Mouse (Mus musculus) neural tube, embryonic 14.5 days (tissue): ENCODE measurements at regions not wholly inside any gene's neighbourhood (a gene's known extent, or its start where the extent isn't known, plus 50 kb on each side); places are given as distances from the start of the nearest gene placed in this dataset.

Source experiments
- ATAC-seq: fragments of 200-750 bp; cut with Nextera tagmentation; 2 replicates; pipeline ENCODE4 v1.8.0; 2017; ENCODE audit warnings: low read depth, mild to moderate bottlenecking, moderate TSS enrichment, moderate library complexity
- H3K27ac ChIP-seq: fragments of 300-500 bp; sonication (generic); 2 replicates; pipeline ENCODE4 v1.5.1; 2014; ENCODE audit warnings: low read depth, mild to moderate bottlenecking, control low read depth, low read length, moderate library complexity, mixed read lengths
- H3K27me3 ChIP-seq: fragments of 300-500 bp; sonication (generic); 2 replicates; pipeline ENCODE4 v1.6.1; 2014; ENCODE audit warnings: low read length; ENCODE audit not compliant: control insufficient read depth, insufficient read depth
- H3K36me3 ChIP-seq: fragments of 300-500 bp; sonication (generic); 2 replicates; pipeline ENCODE4 v1.6.1; 2014; ENCODE audit warnings: low read length, mixed read lengths; ENCODE audit not compliant: control insufficient read depth, insufficient read depth
- H3K4me1 ChIP-seq: fragments of 300-500 bp; sonication (generic); 2 replicates; pipeline ENCODE4 v1.6.1; 2014; ENCODE audit warnings: low read length; ENCODE audit not compliant: control insufficient read depth, insufficient read depth
- H3K4me2 ChIP-seq: fragments of 300-500 bp; sonication (generic); 2 replicates; pipeline ENCODE4 v1.6.1; 2014; ENCODE audit warnings: mild to moderate bottlenecking, low read depth, low read length, control low read depth
- H3K4me3 ChIP-seq: fragments of 300-500 bp; sonication (generic); 2 replicates; pipeline ENCODE4 v1.5.1; 2014; ENCODE audit warnings: low read depth, low read length, control low read depth, mixed read lengths
- H3K9ac ChIP-seq: fragments of 300-500 bp; sonication (generic); replicated peaks from 2 replicates; pipeline ENCODE4 v1.6.1; 2014; ENCODE audit warnings: low read depth, mild to moderate bottlenecking, control low read depth, low read length, mixed read lengths
- H3K9me3 ChIP-seq: fragments of 300-500 bp; sonication (generic); 2 replicates; pipeline ENCODE4 v1.6.1; 2016; ENCODE audit warnings: low read length; ENCODE audit not compliant: control insufficient read depth
- WGBS: fragments of 180-500 bp; shearing (Covaris S2); extraction: QIAGEN DNeasy Blood & Tissue Kit; methylation state at CpG from one replicate; pipeline ENCODE4 v1.1.7; 2014; 5-methylcytosine and 5-hydroxymethylcytosine counted together

DNA sequence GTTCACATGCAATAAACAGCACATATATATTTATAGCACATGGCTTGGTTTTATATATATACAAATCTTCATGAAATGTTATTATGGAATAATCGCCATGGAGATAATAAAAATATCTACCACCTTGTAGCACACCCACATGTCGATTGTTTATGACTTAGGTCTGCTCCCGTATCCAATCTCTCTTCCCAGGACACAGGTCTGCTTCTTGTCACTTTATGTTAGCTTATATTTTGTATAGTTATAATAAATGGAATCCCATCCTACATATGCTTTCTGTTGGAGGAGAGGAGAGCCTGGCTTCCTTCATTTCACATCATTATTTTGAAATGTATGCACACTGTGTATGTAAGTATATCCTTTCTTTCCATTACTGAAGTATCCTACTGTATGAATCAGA is 408.3 kb upstream of the Gli3 start:
- Histone ChIP-seq H3K9ac (no peak overlapping the region), H3K36me3 (no peaks in the 10 kb centered on the region), H3K4me3 (no peak overlapping the region), H3K27me3 (no peaks in the 10 kb centered on the region), H3K9me3 (no peaks in the 10 kb centered on the region), H3K27ac (no peak overlapping the region), H3K4me1 (no peaks in the 10 kb centered on the region), H3K4me2 (no peak overlapping the region)
- 94% methylated on average over 3 of the region's 3 CpGs for WGBS
- no peak for ATAC-seq

DNA sequence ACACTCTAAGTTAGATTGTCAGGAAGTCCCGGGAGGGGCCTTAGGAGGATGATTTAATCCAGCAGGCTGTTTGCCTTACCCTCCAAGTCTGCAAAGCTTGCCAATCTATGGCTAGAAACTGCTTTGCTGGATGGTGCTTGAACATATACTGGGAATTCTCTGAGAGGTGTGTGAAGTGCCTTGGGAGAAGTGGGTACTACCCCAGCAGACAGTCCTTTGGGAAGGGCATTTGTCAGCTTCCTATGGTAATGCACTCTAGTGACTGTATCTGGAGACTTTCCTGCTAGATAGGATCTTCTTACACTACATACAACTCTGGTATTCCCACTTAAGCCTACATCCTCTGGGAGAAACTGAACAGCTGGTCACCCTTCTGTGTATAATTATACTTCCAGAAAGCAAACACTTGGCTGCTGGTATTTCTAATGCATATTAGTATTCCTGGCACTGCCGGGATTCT is 384.4 kb upstream of the Gli3 start:
- peak; percentile 81 for ATAC-seq

GRCm38 (mm10) chr13:15079148-15079547 is 383.9 kb upstream of the Gli3 start:
- Histone ChIP-seq H3K4me1 (no peaks in the 10 kb centered on the region), H3K9ac (no peak overlapping the region), H3K9me3 (no peaks in the 10 kb centered on the region), H3K27ac (no peak overlapping the region), H3K4me2 (no peak overlapping the region), H3K36me3 (no peaks in the 10 kb centered on the region), H3K27me3 (no peaks in the 10 kb centered on the region), H3K4me3 (no peak overlapping the region)
- peak; percentile 63; the same call in 1 of the 2 replicates for ATAC-seq

More for the DNA sequence above, 384.4 kb upstream of the Gli3 start:
- H3K36me3 ChIP-seq, result no peaks in the 10 kb centered on the region
- no peaks in the 10 kb centered on the region for H3K4me1 ChIP-seq
- H3K4me3 ChIP-seq, result no peak overlapping the region
- H3K4me2 ChIP-seq, result no peak overlapping the region
- H3K9ac ChIP-seq, result no peak overlapping the region
- no peaks in the 10 kb centered on the region for H3K9me3 ChIP-seq
- no peak overlapping the region for H3K27ac ChIP-seq
- 80% methylated on average over 2 of the region's 2 CpGs for WGBS
- H3K27me3 ChIP-seq, result no peaks in the 10 kb centered on the region

DNA sequence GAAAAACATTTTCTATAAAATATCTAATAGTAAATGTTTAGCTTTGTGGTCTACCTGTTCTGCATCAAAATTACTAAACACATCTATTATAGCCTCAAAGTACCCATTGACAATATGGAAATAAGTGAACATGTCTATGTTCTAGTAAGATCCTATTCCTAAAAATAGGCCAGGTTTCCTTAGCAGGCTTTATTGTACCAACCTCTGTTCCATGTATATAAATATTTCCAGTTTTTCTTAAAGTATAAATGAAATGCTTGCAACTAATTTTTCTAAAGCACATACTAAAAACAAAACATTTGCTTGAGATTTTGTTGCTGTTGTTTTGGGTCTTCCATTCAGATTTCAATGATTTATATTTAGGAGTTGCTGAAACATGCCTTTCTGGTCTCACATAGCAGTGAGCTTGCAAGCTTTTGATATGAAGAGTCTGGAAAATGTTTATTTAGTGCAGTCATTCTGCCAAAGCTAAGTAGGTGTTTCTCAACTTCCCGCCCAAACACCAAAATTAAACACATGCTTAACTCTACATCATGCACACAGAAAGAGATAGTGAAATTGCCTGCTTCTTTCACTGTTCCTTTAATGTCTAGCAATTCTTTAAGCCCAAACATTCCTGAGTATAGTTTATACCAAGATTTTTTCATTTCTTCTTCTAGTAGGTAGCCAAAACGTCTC is 380.6 kb upstream of the Gli3 start:
- Histone ChIP-seq H3K4me3 (no peak overlapping the region), H3K27ac (no peak overlapping the region), H3K4me1 (no peaks in the 10 kb centered on the region), H3K4me2 (no peak overlapping the region), H3K27me3 (no peaks in the 10 kb centered on the region), H3K9me3 (no peaks in the 10 kb centered on the region), H3K36me3 (no peaks in the 10 kb centered on the region), H3K9ac (no peak overlapping the region)
- WGBS, result 90% methylated on average over 2 of the region's 2 CpGs
- ATAC-seq, result no peak

GRCm38 (mm10) chr13:15094836-15095235 is 368.2 kb upstream of the Gli3 start:
- ATAC-seq, result no peak
- H3K4me3 ChIP-seq, result no peak overlapping the region
- H3K9ac ChIP-seq, result no peak overlapping the region
- no peaks in the 10 kb centered on the region for H3K36me3 ChIP-seq
- H3K9me3 ChIP-seq, result no peaks in the 10 kb centered on the region
- no peak overlapping the region for H3K4me2 ChIP-seq
- H3K27ac ChIP-seq, result no peak overlapping the region
- whole genome bisulfite sequencing, result 80% methylated on average over 1 of the region's 1 CpGs
- no peaks in the 10 kb centered on the region for H3K4me1 ChIP-seq
- H3K27me3 ChIP-seq, result no peaks in the 10 kb centered on the region

GRCm38 (mm10) chr13:15107753-15108305 is 355.2 kb upstream of the Gli3 start:
- no peaks in the 10 kb centered on the region for H3K27me3 ChIP-seq
- no peak for ATAC-seq
- no peak overlapping the region for H3K4me2 ChIP-seq
- H3K4me3 ChIP-seq, result no peak overlapping the region
- H3K9ac ChIP-seq, result no peak overlapping the region
- H3K4me1 ChIP-seq, result no peaks in the 10 kb centered on the region
- no peaks in the 10 kb centered on the region for H3K36me3 ChIP-seq
- H3K9me3 ChIP-seq, result no peaks in the 10 kb centered on the region
- WGBS, result 10% methylated on average over 6 of the region's 6 CpGs
- no peak overlapping the region for H3K27ac ChIP-seq

DNA sequence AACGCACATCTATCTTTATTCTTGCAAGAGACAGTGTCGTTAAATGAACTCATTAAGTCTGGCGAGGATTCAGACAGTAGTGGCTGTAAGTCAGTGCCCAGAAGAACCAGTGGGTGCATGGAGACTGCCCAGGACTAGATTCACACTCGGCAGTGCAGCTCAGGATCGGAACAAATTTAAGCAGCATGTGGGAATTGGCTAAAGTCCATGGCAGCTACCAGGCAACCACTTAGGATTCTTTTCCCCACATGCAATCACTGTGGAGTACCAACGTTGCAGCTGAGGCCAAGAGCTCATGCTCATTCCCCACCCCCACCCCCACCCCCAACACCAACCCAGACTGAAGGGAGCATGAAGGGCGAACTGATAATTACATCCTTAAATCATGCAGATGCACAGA is 349.7 kb upstream of the Gli3 start:
- no peaks in the 10 kb centered on the region for H3K4me1 ChIP-seq
- no peaks in the 10 kb centered on the region for H3K27me3 ChIP-seq
- H3K9me3 ChIP-seq, result no peaks in the 10 kb centered on the region
- peak; percentile 89 for ATAC-seq
- no peak overlapping the region for H3K4me3 ChIP-seq
- H3K27ac ChIP-seq, result no peak overlapping the region
- H3K9ac ChIP-seq, result no peak overlapping the region
- H3K36me3 ChIP-seq, result no peaks in the 10 kb centered on the region
- no peak overlapping the region for H3K4me2 ChIP-seq
- WGBS, result 59% methylated on average over 7 of the region's 7 CpGs

- 81% methylated on average over 2 of the region's 2 CpGs for WGBS
- no peak overlapping the region for H3K4me2 ChIP-seq
- no peak overlapping the region for H3K4me3 ChIP-seq
- no peaks in the 10 kb centered on the region for H3K4me1 ChIP-seq
- no peaks in the 10 kb centered on the region for H3K9me3 ChIP-seq
- no peak overlapping the region for H3K9ac ChIP-seq
- H3K27ac ChIP-seq, result no peak overlapping the region
- H3K36me3 ChIP-seq, result no peaks in the 10 kb centered on the region
- no peaks in the 10 kb centered on the region for H3K27me3 ChIP-seq
- no peak for ATAC-seq
Observed at GRCm38 (mm10) chr13:15130249-15130648, 332.8 kb upstream of the Gli3 start.

- Histone ChIP-seq H3K36me3 (no peaks in the 10 kb centered on the region), H3K9ac (no peak overlapping the region), H3K4me2 (no peak overlapping the region), H3K9me3 (no peaks in the 10 kb centered on the region), H3K4me1 (no peaks in the 10 kb centered on the region), H3K27ac (no peak overlapping the region), H3K4me3 (no peak overlapping the region), H3K27me3 (no peaks in the 10 kb centered on the region)
- no peak for ATAC-seq
- 62% methylated on average over 6 of the region's 6 CpGs for WGBS
Observed at GRCm38 (mm10) chr13:15146167-15146566, 316.9 kb upstream of the Gli3 start.
